Mouse (Mus musculus) right cerebral cortex, postnatal 4 days (tissue): ENCODE results near the gene Olfr738.

Source experiments
- DNase-seq: peaks from one replicate; pipeline ENCODE4 v3.0.0-alpha.2; 2022

Gene Olfr738

DNA sequence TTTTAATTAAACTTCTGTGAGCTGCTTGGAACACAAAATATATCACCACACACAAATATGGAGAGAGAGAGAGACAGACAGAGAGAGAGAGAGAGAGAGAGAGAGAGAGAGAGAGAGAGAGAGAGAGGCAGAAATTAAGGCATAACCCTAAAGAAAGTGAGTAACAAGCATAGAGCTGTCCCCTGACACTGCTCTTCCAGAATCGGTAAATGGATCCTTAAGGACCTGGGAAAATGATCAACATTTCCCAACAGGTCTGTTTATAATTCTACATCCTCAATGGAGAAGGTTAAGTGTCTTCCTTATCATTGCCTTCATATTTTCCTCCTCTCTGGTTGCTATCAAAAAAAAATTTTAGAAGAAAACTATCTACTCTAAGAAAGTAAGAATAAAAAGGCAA lies at the start of gene Olfr738:
Olfr738 (plus strand) TSS at position 301 of the 400 bp plus-strand sequence.
- DNase-seq = no peak

DNA sequence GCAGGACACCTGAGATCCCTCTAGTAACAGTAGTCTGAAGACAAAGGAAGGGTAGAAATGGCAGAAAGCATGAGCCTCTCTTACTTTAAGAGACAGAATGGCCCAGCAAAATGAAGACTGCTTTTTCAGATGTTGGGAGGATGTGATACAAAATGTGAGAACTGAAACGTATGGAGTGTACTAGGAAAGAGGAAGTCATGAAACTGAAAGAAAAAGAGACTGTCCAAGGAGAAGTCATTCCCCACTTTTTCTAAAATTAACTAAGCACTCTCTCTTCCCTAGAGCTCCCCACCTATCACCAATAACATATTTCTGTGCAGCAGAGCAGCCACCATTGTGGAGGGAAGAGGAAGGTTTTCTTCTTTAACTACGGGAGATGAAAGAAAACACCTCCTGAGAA lies 49.8 kb upstream of the Olfr738 start, which contains the start of gene Tlr11:
Tlr11 (plus strand) TSS at position 322 of the 400 bp plus-strand sequence.
- DNase-seq = no peak

DNA sequence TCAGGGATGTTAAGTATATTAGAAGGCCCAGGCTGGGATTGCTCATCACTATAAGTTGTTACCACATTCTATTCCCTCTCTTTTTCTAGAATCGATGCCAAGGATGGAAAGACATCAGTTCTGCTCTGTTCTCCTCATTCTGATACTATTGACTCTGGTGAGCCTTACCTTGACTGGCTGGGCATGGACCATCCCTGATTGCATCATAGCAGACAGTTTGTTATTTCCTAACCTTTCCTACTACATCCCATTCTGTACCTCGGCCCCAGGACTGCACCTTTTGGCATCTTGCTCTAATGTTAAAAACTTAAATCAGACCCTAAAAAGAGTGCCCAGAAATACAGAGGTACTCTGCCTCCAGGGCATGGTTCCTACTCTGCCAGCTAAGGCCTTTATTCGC lies 46.9 kb upstream of the Olfr738 start:
- no peak for DNase-seq

- no peak for DNase-seq
These were observed 43.8 kb upstream of the Olfr738 start for GRCm38 (mm10) chr14:50363561-50363960.

DNA sequence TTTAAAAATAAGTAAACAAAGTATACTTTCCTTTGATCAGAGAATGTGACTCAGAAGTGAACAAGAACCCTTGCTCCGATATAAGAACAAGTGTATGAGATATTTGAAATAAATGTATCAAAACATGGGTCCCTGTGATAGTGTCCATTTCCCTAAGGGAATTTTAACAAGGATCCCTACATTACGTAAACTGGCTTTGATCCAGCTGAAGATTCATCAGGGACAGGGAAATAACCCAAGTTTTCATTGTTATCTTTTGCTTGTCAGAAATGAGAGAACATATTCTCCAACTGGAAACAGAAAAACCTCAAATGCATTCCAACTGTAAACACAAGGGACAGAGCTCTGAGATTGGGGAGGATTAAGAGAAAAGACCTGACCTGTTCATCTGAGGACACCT lies 26.5 kb upstream of the Olfr738 start, which contains the start of gene Olfr736:
Olfr736 (plus strand) TSS at position 301 of the 400 bp plus-strand sequence.
- DNase-seq = no peak

- no peak for DNase-seq
These were observed 11.0 kb downstream of the Olfr738 start, which contains the start of gene Olfr739 for GRCm38 (mm10) chr14:50418326-50418725. TSS of gene Olfr739 (plus strand) at chr14:50418626.

DNA sequence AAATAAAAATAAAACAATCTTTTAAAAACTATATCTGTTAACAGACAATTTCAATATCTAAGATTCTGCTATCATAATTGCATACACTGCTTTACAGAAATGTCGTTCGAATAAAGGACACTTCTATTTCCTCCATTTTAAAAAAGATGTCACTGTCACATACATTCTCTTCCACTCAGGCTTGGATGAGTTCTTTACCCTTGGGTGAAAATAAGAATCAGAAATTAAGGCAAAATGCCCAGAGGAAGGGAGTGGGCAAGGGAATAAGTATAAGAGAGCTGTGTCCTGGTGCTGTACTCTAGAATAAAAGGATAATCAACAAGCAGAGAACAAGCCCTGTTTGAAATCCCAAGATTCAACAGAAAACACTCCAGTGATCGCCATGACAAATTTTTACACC lies 37.9 kb downstream of the Olfr738 start, which contains the start of gene Olfr740:
Olfr740 (plus strand) TSS at position 301 of the 400 bp plus-strand sequence.
- DNase-seq = no peak
